Mouse (Mus musculus) megakaryocyte, embryonic 14.5 days (primary cell): ENCODE results near the gene Zfp207. TPM values are rescaled to one million over a fixed set of nuclear protein-coding genes. Genes with fewer than 3 reads are reported as not detected.
"Not testable (repeated sequence)": the region's sequence is repeated elsewhere in the genome, so short reads cannot be mapped to it uniquely, and the experiment has no call there.

Source experiments
- H3K27me3 ChIP-seq: replicated peaks from 2 replicates; pipeline ENCODE3; 2012; ENCODE audit warnings: inconsistent platforms
- H3K36me3 ChIP-seq: replicated peaks from 2 replicates; pipeline ENCODE3; 2012; ENCODE audit warnings: low read length, inconsistent platforms, mixed read lengths
- H3K4me1 ChIP-seq: 2 replicates; pipeline ENCODE4 v1.6.1; 2012; ENCODE audit warnings: inconsistent platforms
- H3K4me3 ChIP-seq: replicated peaks from 2 replicates; pipeline ENCODE3; 2012; ENCODE audit warnings: moderate library complexity, mild to moderate bottlenecking, inconsistent platforms
- H3K9me3 ChIP-seq: 2 replicates; pipeline ENCODE4 v1.6.1; 2012; ENCODE audit warnings: inconsistent platforms
- FLI1 ChIP-seq: IDR thresholded peaks from 2 replicates; pipeline ENCODE4 v1.6.1; 2012; ENCODE audit warnings: low read length, inconsistent platforms, mixed read lengths
- GATA1 ChIP-seq: IDR thresholded peaks from 3 replicates; pipeline ENCODE4 v1.6.1; 2012; ENCODE audit warnings: mixed read lengths, low read length, inconsistent platforms, borderline replicate concordance
- polyA plus RNA-seq: library from polyadenylated mRNA; stranded (reverse); fragments of >175 nt; gene quantifications from 2 replicates; pipeline ENCODE4 v1.2.3, GENCODE M21; 2012; ENCODE audit warnings: low replicate concordance; ENCODE audit not compliant: insufficient read depth

Zfp207 gene
- polyA plus RNA-seq, 1 experiment: 21.4 TPM

DNA sequence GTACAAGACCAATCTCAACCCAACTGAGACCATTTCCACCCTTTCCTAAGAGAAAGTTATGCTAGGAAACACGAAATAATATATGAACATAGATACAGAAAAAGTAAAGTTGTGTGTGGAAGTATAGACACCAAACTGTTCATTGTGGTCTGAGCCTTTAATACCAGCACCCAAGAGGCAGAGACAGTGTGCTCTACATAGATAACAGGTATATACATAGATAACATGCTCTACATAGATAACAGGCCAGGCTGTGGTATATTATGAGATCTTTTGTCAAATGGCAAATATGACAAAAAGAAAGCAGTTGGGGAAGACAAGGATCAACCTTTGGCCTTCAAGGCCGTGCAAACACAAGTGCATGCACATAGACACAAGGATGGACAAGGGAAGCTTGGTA lies 27.3 kb downstream of the Zfp207 start:
- Histone ChIP-seq H3K36me3 (peaks cover 89% of the 10 kb centered on the region), H3K27me3 (no peaks in the 10 kb centered on the region), H3K9me3 (no peaks in the 10 kb centered on the region), H3K4me3 (no peak overlapping the region), H3K4me1 (no peaks in the 10 kb centered on the region)
- TF ChIP-seq FLI1 (no peak), GATA1 (no peak)

- Histone ChIP-seq H3K9me3 (peaks cover 6% of the 10 kb centered on the region), H3K27me3 (no peaks in the 10 kb centered on the region), H3K4me3 (no peak overlapping the region), H3K36me3 (peaks cover 46% of the 10 kb centered on the region), H3K4me1 (peaks cover 25% of the 10 kb centered on the region)
- TF ChIP-seq GATA1 (no peak), FLI1 (no peak)
Measured at GRCm38 (mm10) chr11:80417085-80417484, 34.0 kb downstream of the Zfp207 start.

- H3K4me1 ChIP-seq: peaks cover 32% of the 10 kb centered on the region
- H3K9me3 ChIP-seq: peaks cover 6% of the 10 kb centered on the region
- peaks cover 26% of the 10 kb centered on the region for H3K36me3 ChIP-seq
- H3K27me3 ChIP-seq: no peaks in the 10 kb centered on the region
- peak overlapping the region; percentile 17 for H3K4me3 ChIP-seq
- TF ChIP-seq FLI1 (no peak), GATA1 (no peak)
Measured at GRCm38 (mm10) chr11:80419743-80420142, 36.7 kb downstream of the Zfp207 start.

DNA sequence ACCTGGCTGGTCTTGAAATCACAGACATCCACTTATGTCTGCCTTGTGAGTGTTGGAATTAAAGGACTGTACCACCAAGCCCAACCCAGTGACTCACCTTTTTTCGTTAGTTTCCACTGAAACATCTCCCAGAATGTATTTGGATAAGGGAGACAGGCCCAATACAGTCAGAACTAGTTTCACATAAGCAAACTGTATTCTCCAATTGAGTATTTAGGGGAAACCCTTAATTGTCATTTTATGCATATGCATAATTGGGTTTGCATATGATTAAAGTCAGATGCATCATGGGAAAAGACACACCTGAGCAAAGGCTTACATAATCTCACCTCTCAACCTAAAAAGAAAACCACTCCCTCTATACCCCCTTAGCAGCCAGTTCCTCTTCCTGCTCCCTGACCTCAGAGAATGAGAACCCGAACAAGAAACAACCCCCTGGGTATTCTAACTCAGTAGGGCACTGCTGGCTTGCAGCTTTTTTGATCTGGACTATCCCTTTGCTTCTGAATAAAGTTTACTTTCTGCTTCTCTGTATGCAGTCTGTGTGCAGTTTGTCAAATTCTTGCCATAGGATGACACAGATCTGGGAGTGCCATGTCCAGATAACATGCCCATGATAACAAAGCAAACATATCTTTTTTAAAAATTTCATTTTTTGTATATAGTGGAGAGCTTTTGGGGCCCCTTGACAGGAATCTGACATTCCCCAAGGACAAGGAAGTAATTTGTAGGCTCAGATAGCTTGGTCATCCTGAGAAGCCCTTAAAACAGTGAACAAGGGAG lies 37.3 kb downstream of the Zfp207 start:
- Histone ChIP-seq H3K36me3 (peaks cover 19% of the 10 kb centered on the region), H3K27me3 (no peaks in the 10 kb centered on the region), H3K4me1 (peaks cover 39% of the 10 kb centered on the region), H3K4me3 (no peak overlapping the region), H3K9me3 (peaks cover 6% of the 10 kb centered on the region)
- TF ChIP-seq FLI1 (no peak), GATA1 (no peak)

DNA sequence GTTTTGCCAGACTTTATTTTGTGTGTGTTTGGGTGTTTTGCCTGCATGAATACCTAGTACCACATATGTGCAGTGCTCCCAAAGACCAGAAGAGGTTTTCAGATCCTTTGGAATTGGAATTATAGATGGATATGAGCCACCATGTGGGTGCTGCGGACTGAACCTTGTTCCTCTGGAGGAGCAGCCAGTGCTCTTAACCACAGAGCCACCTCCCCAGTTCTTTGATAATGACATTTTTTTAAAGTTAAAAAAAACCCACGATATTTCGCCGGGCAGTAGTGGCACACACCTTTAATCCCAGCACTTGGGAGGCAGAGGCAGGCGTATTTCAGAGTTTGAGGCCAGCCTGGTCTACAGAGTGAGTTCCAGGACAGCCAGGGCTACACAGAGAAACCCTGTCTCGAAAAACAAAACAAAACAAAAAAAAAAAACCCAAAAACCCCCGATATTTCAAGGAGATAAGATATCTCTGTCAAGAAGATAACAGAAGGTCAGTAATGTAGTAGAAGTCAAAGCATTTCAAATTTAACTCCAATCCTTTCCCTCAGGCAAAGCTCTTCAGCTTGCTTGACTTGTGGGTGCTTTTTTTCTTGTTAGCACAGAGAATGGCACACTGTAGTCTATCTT lies 38.5 kb downstream of the Zfp207 start:
- TF ChIP-seq GATA1: no peak
- TF ChIP-seq FLI1: no peak
- Histone ChIP-seq H3K9me3 (peaks cover 6% of the 10 kb centered on the region), H3K27me3 (no peaks in the 10 kb centered on the region), H3K4me1 (peaks cover 42% of the 10 kb centered on the region), H3K36me3 (peaks cover 8% of the 10 kb centered on the region), H3K4me3 (no peak overlapping the region)

GRCm38 (mm10) chr11:80424691-80425090 lies 41.6 kb downstream of the Zfp207 start:
- Histone ChIP-seq H3K36me3 (no peaks in the 10 kb centered on the region), H3K4me3 (no peak overlapping the region), H3K27me3 (no peaks in the 10 kb centered on the region), H3K9me3 (no peaks in the 10 kb centered on the region), H3K4me1 (peaks cover 42% of the 10 kb centered on the region)
- no peak for TF ChIP-seq GATA1
- no peak for TF ChIP-seq FLI1

GRCm38 (mm10) chr11:80425247-80425778 lies 42.2 kb downstream of the Zfp207 start:
- TF ChIP-seq FLI1 (no peak), GATA1 (no peak)
- H3K9me3 ChIP-seq: no peaks in the 10 kb centered on the region
- no peaks in the 10 kb centered on the region for H3K36me3 ChIP-seq
- H3K4me3 ChIP-seq: no peak overlapping the region
- no peaks in the 10 kb centered on the region for H3K27me3 ChIP-seq
- H3K4me1 ChIP-seq: peaks cover 39% of the 10 kb centered on the region

DNA sequence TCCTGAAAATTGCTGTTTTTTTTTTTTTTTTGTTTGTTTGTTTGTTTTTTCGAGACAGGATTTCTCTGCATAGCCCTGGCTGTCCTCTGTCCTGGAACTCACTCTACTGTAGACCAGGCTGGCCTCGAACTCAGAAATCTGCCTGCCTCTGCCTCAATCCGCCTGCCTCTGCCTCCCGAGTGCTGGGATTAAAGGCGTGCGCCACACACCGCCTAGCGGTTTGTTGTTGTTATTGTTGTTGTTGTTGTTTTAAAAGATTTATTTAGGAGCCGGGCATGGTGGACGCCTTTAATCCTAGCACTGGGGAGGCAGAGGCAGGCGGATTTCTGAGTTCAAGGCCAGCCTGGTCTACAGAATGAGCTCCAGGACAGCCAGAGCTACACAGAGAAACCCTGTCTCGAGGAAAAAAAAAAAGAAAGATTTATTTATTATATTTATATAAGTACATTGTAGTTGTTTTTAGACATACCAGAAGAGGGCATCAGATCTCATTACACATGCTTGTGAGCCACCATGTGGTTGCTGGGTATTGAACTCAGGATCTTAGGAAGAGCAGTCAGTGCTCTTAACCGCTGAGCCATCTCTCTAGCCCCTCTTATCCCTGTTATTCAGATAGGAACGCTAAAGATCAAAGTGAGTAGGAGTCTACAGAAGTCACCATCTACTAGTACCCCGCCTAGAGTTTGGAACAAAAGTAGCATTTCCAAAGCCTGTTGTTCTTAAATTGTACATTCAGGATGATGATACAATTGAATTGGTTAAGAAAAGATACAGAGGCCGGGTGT lies 43.1 kb downstream of the Zfp207 start:
- H3K4me1 ChIP-seq: peaks cover 30% of the 10 kb centered on the region
- H3K27me3 ChIP-seq, H3K36me3 ChIP-seq, H3K4me3 ChIP-seq, H3K9me3 ChIP-seq: not testable (repeated sequence)

- H3K4me3 ChIP-seq: peak within 1 kb of the TSS; percentile 96
- H3K4me1 ChIP-seq: peaks cover 31% of the 10 kb centered on the region
- H3K36me3 ChIP-seq: peaks cover 18% of the 10 kb centered on the region
- H3K27me3 ChIP-seq: no peaks in the 10 kb centered on the region
- no peaks in the 10 kb centered on the region for H3K9me3 ChIP-seq
- TF ChIP-seq GATA1: no peak
- TF ChIP-seq FLI1: 0 out of 2 replicates have a peak, but pooled peaks have one; percentile 20
Measured at GRCm38 (mm10) chr11:80428381-80429008, 45.4 kb downstream of the Zfp207 start, which contains the start of gene Psmd11. Gene Psmd11, plus strand, starts transcription at chr11:80428615.
